Mouse (Mus musculus) adrenal gland, postnatal 4 days (tissue): ENCODE measurements around the gene Gm45785. TPM values are rescaled to one million over a fixed set of nuclear protein-coding genes. Genes with fewer than 3 reads are reported as not detected.
"Not testable (repeated sequence)": the region's sequence is repeated elsewhere in the genome, so short reads cannot be mapped to it uniquely, and the experiment has no call there.

Source experiments
- DNase-seq, 2 experiments: peaks; one replicate each; pipeline ENCODE4 v3.0.0; 2021 to 2022; ENCODE audit warnings: low spot score in 2 of 2, mixed read lengths in 2 of 2
- long read RNA-seq, 2 experiments: library from polyadenylated mRNA; stranded (forward); transcript quantifications; one replicate each; pipeline ENCODE4 v2.0.0; 2021
- total RNA-seq, 2 experiments: library from RNA; stranded (reverse); gene quantifications; 2 replicates each; pipeline ENCODE4 v1.2.3; 2021

Gm45785 gene
- total RNA-seq, result 1 to 10 TPM in 1 of 2 experiments, not detected in 1; 1.2 TPM
- long read RNA-seq, experiment 1, result 0 reads
- long read RNA-seq, experiment 2, partial matches to known transcripts, result 4 of 5 reads
- long read RNA-seq, experiment 2, other reads (novel, unspliced or antisense), result 1 of 5 reads

DNA sequence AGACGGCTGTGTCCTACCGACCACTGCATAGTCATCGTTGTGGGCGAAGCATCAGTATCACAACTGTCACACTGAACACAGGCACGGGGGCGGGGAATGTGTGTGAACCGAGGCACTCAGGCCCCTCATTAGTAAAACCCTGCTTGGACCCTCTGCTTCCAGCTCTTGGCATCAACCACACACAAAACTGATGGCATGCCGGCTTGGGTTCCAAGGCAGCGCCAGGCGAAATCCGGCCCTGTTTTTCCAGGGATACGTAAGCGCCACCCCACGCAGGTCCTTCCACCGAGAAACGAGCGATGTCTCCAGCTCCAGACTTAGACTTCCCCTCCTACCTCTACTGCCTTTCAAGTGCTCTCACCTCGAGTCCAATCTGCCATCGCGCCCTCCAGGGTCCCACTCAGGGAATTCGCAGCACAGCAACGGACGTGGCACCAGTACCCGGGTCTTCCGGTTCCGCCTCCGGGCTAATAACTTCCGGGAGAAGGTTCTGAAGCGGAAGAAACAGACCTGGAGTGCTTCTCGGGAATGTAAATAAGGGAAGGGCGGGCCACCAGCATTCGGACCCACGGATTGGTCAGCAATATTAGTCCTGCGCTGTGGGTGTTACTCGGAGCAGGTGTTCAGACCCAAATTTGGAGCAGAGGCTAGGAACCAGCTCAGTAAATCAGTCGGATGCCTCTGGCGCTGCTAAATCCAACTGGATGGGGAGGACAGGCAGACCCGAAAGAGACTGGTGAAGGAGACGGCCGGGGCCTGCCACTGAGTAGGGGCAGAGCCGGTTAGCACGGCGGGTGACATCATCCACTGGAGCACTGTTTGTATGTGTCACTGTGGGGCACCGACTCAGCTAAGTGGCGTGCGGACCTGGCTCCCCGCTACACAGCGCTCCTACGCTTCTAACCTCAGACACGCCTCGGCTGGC, at the start of gene Gm45785:
Gene Gm45785 (minus strand): TSS at position 472 of the 925 bp plus-strand sequence.
- DNase-seq, result peak in 1 of 2 experiments; percentile 75

DNA sequence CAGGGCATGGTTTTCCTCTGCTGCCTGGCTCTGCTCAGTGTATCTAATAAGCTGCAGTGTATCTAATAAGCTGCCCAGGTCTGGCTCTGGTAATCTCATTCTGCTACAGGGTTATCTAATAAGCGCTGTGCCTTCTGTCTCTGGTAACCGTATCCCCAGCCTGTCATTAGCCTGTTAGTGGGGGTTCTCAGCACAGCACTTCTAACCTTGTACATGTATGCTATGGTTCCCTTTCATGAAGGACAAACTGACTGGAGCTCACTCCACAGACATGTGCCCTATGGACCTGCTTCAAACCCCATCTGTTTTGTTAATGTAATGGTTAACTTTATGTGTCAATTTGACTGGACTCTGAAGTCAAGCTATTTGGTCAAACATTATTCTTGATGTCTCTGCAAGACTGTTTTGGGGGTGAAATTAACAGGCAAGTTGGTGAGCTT, 49.5 kb upstream of the Gm45785 start:
- no peak for DNase-seq

DNA sequence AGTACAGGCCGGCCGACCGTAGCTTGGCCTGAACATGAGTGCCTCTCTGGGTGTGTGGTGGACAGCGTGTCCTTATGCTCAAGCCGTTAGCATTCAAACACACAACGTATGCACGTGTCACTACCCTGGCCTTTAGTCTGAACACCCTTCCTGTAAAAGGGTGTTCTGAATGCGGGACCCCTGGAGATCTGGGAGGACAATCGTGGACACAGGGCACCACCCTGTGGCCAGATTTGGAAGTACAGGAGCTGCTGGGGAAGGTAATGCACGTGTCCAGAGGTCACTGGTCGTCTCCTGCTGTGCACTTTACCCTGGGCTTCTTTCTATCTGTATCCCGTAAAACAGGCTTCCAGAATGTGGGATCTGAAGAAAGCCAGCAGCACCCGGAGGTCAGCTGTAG, 47.1 kb upstream of the Gm45785 start:
- peak; percentile 59 to 62 for DNase-seq

DNA sequence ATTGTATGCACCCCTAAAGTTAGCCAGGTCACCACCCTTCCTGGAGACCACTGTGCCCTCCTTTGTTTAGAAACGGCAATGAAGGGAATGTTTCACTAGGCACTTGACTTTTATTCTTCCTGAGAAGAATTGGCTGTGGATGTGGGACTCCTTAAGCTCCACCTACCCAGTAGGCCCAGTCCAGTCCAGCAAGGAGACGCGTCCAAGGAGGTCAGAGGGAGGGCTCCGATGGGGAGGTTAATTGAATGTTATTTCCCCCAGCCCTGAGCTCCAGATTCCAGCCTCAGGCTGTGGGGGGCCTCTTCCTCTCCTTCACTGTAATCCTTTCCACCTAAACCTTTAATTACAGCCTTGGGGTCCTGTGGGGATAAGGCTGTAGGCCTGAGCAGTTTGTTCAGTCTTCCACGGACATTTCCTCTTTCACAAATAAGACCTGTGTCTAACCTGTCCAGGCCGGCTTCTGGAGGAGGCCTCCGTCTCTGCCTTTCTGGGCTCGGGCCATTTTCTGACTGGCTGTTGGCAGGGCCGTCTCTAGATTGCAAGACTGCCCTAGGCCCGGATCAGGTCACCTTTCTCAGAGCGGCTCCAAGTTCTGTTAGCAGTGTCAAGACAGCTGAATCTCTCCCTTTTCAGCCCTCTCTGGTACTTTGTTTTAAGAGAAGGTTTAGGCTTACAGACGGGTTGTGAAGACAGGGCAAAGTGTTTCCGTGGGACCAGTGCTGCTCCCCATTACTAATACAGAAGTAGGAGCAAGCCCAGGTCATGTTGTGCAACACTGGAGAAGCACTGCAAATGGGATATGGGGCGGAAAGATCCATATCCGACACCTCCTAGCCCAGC, 46.1 kb upstream of the Gm45785 start:
- DNase-seq, result no peak

DNA sequence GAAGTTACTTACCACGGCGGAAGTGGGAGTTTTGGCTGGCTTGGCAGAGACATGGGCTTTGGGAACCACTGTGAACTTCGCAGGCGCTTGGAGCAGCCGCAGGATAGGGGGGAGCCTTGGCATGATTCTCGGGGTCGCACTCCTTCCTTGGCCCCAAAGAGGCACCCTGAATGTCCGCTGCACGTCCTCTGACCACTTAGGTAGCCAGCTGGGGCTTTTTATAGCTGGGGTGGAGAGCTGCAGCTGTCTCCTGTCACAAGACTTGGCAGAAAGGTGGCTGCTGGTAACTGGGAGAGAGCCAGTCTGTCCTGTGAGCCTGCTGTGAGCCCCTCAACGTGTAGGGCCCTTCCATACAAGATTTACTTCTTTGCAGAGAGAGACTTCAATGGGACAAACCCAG, 44.1 kb upstream of the Gm45785 start, which contains the start of gene Cox8b:
Gene Cox8b (minus strand): TSS at position 227 of the 400 bp plus-strand sequence.
- DNase-seq, result no peak

DNA sequence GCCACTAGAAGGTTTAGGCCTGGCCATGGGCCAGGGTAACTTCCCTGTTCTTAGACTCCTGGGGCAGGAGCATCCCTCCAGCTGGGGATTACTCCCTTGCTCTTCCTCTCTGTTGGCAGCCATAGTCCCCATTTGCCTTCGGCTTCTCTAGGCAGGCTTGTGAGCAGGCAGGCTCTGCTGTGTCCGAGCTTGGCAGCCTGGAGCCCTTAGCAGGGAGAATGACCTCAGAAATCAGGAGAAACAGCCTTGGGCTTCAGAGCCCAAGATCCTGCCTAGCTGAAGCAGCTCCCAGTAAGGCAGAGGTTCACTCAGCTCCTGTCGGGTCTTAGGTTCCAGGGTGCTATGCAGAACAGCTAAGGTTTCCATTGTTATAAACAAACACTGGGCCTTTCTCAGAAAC, 43.0 kb upstream of the Gm45785 start:
- DNase-seq, result no peak

DNA sequence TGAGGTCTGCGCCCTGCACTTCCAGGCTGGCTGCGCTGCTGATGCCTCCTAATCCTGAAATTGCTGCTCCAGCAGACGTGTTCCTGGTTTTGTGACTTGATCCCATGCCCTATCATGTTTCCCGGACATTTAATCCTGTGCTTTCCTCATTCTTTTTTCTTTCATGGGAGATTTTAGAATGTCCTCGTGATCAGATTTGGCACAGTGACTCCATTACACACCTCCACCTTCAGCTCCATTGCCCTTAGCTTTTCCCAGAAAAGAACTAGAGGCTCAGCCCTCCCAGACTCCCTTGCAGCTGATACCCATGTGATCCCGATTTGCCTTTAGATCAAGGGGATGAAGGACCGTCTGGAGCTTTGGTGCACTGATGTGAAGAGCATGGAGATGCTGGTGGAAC, 41.7 kb upstream of the Gm45785 start:
- DNase-seq, result no peak

DNA sequence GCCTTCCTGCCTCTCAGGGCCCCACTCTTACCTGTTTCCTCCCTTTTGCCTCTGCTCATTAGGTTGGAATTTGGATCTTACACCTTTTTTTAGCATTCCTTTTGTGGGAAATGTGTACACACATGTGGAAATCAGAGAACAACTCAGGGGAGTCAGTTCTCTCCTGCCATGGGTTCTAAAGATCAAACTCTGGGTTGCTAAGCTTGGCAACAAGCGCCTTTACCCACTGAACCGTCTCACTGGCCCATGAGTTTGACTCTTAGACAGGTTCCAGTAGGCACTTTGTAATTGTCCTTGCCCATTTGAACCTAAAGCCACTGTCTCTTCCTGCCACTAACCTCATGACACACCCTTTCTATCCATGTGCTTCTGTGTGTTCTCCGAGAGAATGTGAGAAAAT, 38.5 kb upstream of the Gm45785 start:
- no peak for DNase-seq

DNA sequence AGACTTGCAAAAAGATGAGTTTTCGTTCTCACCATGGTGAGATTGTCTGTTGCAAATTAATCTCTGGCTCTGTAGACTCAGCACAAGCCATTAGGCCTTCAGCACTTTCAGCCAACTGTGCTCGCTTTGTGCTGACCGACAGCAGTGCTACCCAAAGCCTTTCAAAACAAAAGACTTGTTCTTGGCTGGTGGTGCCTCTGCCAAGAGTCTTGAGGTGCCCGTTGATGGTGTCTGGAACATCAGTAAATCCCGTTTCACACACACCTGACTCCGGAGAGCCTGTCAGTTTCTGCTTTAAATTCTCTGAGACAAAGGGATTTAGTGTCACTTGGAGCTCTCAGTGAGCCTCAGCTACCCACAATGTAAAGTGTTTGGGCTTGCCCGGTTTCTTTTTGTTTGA, 37.9 kb upstream of the Gm45785 start:
- DNase-seq, result no peak

DNA sequence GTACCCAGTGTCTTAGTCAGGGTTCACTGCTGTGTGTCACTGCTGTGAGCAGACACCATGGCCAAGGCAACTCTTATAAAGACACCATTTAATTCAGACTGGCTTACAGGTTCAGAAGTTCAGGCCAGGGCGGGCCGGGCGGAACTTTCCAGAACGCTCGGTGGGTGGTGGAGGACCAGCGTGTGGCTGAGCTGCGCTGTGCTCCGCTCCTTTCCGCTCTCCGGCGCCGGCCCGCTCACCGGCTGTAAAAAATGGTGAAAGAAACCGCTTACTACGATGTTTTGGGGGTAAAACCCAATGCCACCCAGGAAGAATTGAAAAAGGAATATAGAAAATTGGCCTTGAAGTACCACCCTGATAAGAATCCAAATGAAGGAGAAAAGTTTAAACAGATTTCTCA, 34.5 kb upstream of the Gm45785 start:
- not testable (repeated sequence) for DNase-seq

DNA sequence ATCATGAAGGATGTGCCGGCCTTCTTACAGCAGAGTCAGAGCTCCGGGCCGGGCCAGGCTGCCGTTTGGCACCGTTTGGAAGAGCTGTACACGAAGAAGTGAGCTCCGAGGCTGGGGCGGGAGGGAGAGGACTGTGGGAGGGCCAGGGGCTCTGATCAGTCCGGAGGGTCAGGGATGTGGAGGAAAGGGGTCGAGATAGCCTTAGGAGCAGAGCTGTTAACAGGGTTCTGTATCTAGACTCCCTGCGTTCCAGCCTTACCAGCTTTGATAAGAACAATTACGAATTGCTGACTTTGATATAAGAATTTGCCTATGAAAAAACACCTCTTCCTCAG, 26.3 kb upstream of the Gm45785 start:
- DNase-seq, result no peak

DNA sequence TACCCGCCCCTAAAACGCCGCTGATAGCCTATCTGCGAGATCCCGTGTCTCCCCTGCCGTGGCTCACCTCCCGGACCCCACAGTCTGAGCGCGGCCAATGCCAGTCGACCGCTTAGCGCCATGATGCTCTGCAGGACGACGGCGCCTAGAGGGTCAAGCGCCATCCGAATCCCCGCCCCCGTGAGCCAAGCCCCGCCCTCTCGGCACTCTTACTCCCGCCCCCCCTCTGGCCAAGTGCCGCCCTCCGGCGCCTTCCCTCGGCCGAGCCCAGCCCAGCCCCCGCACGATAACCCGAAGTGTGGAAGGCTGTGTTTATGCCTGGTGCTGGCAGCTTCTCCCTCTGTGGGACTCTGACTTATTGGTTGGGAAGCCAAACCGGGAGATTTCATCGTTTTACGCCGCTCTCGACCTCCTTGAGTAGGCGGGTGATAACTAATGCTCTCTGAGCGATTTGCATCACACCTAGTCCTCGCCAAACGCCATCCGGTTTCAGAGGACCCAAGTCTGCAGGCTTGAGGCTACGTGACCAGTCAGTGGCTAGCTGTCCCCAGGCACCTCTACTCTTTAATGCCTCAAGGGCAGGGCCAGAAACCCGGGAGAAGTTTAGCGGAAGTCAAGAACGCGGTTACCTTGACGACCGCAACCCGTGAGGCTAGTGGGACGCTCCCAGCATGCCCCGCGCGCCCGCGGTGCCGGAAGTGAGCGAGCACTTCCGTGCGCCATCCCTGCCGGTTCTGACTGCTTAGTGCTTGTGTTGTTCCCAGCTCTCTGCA, 25.8 kb upstream of the Gm45785 start, which contains the start of the genes Psmd13 and Sirt3:
Gene Psmd13 (plus strand): TSS at position 273 of the 773 bp plus-strand sequence.
Gene Sirt3 (minus strand): TSS at position 614 of the 773 bp plus-strand sequence.
- peak; percentile 88 to 89 for DNase-seq

DNA sequence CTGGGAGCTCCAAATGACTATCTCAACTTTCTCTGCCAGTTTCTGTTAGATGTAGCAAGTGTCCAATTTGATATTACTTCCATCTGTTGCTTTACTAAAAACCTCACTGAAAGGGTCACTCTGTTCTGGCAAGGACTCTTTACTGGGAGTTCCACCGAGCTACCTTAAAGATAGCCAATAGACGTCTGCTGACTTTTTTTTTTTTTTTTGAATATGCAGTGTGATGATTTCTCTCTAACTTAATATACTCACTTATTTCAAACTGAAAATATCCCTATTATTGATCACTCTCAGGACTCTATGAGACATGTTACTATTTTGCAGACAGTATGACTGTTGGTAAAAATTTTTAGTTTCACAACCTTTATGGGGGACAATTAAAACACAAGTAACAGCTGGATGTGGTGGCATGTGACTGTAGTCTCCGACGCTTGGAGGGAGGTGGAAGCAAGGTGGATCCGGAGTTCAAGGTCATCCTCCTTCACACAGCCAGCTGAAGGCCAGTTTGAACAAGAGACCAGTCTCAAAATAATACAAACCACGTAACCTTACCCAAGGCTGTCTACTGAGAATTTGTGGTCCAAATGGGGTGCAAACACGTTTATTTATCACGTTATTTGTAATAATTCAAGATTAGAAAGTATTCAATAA, 24.9 kb upstream of the Gm45785 start:
- no peak for DNase-seq

DNA sequence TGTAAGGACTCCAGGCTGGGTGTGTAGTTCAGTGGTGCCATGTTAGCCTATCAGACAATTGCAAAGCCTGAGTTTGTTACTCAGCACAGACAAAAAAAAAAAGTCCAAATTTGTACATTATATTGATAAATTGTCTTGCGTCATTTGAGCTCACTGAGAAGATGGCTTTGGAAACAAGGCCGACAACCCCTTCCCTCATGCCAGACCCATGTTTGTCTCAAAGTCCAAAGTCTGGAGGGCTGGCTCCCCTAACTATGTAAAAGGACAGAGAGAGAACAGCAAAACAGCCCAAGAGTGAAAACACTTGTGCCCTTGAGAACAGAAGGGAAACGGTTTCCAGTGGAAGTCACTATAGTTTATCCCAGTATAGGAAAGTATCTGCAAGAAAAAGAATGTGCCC, 24.3 kb upstream of the Gm45785 start:
- no peak for DNase-seq

DNA sequence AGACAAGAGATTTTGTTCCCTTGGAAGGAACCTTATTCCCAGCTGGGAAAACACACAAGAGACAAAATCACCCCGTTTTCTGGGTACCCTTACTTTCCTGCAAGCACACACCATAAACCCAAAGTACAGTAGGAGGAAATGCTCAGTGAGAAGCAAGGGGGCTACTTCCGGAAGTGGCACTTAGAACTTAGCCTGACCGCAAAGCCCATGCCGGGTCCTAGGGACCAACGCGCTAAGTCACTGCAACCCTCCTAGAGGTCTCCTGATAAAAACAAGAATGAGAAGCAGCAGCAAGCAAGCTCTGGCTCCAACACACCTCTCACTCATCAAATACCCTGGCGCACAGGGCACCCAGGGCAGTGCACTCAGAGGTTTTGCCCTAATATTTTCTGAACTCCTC, 23.2 kb upstream of the Gm45785 start:
- no peak for DNase-seq

DNA sequence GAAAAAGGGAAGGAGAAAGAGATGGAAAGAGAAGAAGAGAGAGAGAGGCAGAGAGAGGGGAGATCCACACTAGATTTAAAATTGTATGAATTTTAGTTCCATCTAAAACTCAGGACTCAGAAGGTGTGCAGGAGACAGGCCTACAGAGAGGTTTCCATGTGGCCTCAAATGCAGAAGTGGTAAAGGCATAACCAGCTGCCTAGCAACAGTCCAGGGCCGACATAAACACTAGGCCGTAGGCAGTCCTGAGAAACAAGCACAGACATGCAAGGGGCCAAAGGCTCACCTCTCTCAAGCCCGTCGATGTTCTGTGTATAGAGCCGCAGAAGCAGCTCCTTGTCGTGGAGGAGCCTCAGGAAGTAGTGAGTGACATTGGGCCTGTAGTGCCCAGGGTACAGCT, 21.2 kb upstream of the Gm45785 start:
- no peak for DNase-seq

DNA sequence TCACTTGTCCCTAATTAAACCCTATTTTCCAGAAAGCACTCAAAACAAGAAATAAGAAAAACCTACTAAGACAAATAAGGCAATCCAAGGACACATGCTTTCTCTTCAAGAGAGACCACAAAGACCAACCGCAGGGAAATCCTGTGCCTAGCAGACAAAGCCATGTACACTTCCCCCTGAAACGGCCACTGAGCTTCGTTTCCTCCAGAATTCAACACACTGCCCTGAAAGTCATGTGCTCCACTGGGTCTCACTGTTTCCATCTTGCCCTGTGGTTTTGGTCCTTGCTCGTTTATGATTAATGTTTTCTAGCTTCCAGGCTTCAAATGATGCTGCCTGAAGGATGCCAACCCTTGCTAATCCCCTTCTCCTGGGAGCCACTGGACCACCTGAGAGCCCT, 18.1 kb upstream of the Gm45785 start:
- DNase-seq, result no peak

DNA sequence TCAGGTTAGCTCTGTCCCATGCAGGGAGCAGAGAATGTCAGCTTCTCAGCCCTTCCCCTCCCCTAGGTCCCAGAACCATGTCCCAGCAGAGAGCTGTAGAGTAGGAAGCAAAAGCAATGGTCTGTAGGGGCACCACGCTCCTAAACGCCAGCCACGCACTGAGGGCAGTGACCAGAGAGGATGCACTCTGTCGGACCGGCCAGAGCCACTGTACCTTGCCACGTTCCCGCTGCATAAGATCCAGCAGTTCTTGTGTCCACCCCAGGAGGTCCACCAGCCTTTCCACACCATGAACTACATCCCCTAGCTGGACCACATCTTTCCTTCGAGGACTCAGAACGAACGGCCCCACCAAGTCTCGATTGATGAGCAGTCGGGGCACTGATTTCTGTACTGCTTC, 8.6 kb upstream of the Gm45785 start:
- no peak for DNase-seq

DNA sequence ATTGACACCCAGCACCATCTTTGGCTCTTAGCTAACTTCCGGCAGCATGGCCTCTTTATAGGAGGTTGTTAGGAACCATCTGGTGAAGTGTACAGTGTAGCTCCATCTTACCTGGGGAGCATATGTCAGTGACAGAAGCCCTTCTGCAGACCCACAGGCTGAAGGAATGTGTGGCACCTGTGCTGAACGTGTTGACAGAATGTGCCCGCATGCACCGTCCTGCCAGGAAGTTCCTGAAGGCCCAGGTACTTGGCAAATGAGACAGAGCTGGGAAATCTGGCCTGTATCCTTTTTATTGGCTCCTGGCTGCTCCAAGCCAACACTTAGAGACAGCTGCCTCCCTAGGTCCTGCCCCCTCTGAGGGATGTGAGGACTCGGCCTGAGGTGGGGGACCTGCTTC, 4.6 kb upstream of the Gm45785 start:
- no peak for DNase-seq

DNA sequence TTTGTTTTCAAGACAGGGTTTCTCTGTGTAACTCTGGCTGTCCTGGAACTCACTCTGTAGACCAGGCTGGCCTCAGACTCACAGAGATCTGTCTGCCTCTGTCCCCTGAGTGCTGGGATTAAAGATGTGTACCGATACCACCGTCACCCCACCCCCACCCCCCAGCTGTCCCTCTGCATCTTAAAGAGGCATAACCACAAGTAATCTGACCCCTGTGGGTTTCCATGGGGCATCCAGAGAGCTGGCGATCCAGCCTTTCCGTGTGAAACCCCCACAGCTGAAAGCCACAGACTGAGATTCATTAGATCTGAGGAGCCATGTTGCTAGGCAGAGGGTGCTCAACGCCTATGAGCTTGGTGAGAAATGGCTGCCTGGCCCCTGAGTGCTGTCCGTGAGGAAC, 3.9 kb upstream of the Gm45785 start:
- DNase-seq, result no peak
